Mouse (Mus musculus) myocyte (in vitro differentiated cells): ENCODE measurements around the gene Commd1.

ENCODE experiments used
- MYOG ChIP-seq, 3 experiments: IDR thresholded peaks; one replicate each; pipeline ENCODE4 v1.6.1; 2011; ENCODE audit warnings: control low read depth in 2 of 3, low read depth in 2 of 3, mild to moderate bottlenecking in 2 of 3; ENCODE audit not compliant: insufficient read length in 2 of 3, control insufficient read depth in 1 of 3, insufficient read depth in 1 of 3
- POLR2A ChIP-seq: IDR thresholded peaks from one replicate; pipeline ENCODE4 v1.6.1; 2011; ENCODE audit warnings: low read depth, mild to moderate bottlenecking, control low read depth, moderate library complexity; ENCODE audit not compliant: insufficient read length
- POLR2AphosphoS2 ChIP-seq: IDR thresholded peaks from one replicate; pipeline ENCODE4 v1.6.1; 2011; ENCODE audit warnings: low read depth, control low read depth; ENCODE audit not compliant: insufficient read length

GRCm38 (mm10) chr11:22989786-22990185 lies 7.6 kb upstream of the Commd1 start:
- TF ChIP-seq MYOG (IDR thresholded peaks at IDR 0.05; ENCODE audit: control insufficient read depth in 1 of 3, insufficient read depth in 1 of 3, insufficient read length in 2 of 3, low read depth in 2 of 3) (no peak), POLR2AphosphoS2 (no peak), POLR2A (no peak)
